Mouse (Mus musculus): Measurements from ENCODE around the gene Gm20821. TPM values are rescaled to one million over a fixed set of nuclear protein-coding genes. Genes with fewer than 3 reads are reported as not detected.
"Not testable (repeated sequence)": the region's sequence is repeated elsewhere in the genome, so short reads cannot be mapped to it uniquely, and the experiment has no call there.

Gm20821 gene
- not detected in 2 replicates for polyA plus RNA-seq (2015; fragmentation: Nextera tagmentation; extraction: Ambion mirVana)

DNA sequence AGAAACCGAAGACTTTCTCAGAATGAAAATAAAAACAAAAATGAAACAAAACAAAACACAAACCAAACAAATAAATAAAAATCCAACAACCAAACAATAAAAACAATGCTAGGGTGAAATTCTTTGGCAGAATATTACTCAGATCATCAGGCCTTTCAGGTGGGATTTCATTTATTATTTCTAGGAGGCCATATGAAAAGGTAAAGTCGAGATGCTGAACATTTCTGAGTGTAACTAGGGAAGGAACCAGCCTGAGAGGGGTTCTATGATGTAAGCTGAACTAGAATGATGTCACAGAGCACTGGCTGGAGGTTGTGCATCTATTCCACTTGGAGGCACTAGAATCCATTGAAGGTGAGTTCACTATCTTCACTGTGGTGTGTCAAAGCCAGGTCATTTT, at the start of gene Gm20821:
Gene Gm20821 (plus strand): TSS at position 301 of the 400 bp plus-strand sequence.
- H3K4me2 ChIP-seq; H3K4me1 ChIP-seq (replicated peaks); H3K27ac ChIP-seq; H3K4me3 ChIP-seq; H3K9me3 ChIP-seq; H3K27me3 ChIP-seq; ATAC-seq (ENCODE audit: low FRiP score); H3K9ac ChIP-seq; H3K36me3 ChIP-seq: not testable (repeated sequence)
- 23% methylated on average over 2 of the region's 2 CpGs for WGBS
